Mouse (Mus musculus) heart, adult 2 months (tissue): Measurements from ENCODE around the gene Smpd3. TPM values are rescaled to one million over a fixed set of nuclear protein-coding genes. Genes with fewer than 3 reads are reported as not detected.
A peak's percentile ranks its signal among the peaks of the same experiment; 100 is the strongest.
"Not testable (repeated sequence)": the region's sequence is repeated elsewhere in the genome, so short reads cannot be mapped to it uniquely, and the experiment has no call there.

Experiments used
- DNase-seq, 2 experiments: peaks; one replicate each; pipeline ENCODE4 v3.0.0; 2021
- H3K27ac ChIP-seq: fragments of 200-600 bp; 2 replicates; pipeline ENCODE4 v1.8.1; 2022
- H3K27me3 ChIP-seq: fragments of 200-500 bp; 2 replicates; pipeline ENCODE4 v1.6.1; 2012; ENCODE audit warnings: mild to moderate bottlenecking, low read length, inconsistent platforms, mixed read lengths; ENCODE audit not compliant: control insufficient read depth, insufficient read depth
- H3K36me3 ChIP-seq: fragments of 200-500 bp; 2 replicates; pipeline ENCODE4 v1.6.1; 2012; ENCODE audit warnings: low read length, inconsistent platforms; ENCODE audit not compliant: control insufficient read depth, insufficient read depth
- H3K4me1 ChIP-seq: fragments of 200-500 bp; 2 replicates; pipeline ENCODE4 v1.6.1; 2011; ENCODE audit warnings: low read length; ENCODE audit not compliant: control insufficient read depth, insufficient read depth
- H3K4me3 ChIP-seq: fragments of 200-600 bp; 2 replicates; pipeline ENCODE4 v1.8.1; 2022
- H3K79me2 ChIP-seq: fragments of 200-500 bp; replicated peaks from 2 replicates; pipeline ENCODE4 v1.6.1; 2012; ENCODE audit warnings: mild to moderate bottlenecking, inconsistent platforms, low read length, moderate library complexity, mixed read lengths; ENCODE audit not compliant: control insufficient read depth, insufficient read depth
- H3K9ac ChIP-seq: fragments of 200-500 bp; 2 replicates; pipeline ENCODE4 v1.6.1; 2012; ENCODE audit warnings: low read depth, mild to moderate bottlenecking, control low read depth, inconsistent platforms, low read length, mixed read lengths
- CTCF ChIP-seq: fragments of 200-600 bp; IDR thresholded peaks from 2 replicates; pipeline ENCODE4 v1.8.1; 2022; ENCODE audit warnings: antibody characterized with exemption, mild to moderate bottlenecking, moderate library complexity
- EP300 ChIP-seq: fragments of 200-500 bp; IDR thresholded peaks from 2 replicates; pipeline ENCODE4 v1.6.1; 2011; ENCODE audit warnings: low read depth, low read length, control low read depth; ENCODE audit not compliant: insufficient read depth
- POLR2A ChIP-seq: fragments of 200-500 bp; IDR thresholded peaks from 2 replicates; pipeline ENCODE4 v1.6.1; 2011; ENCODE audit warnings: mild to moderate bottlenecking, low read depth, low read length, control low read depth; ENCODE audit not compliant: insufficient read depth
- WGBS: fragments of 180-500 bp; shearing (Covaris S2); methylation state at CpG from one replicate; pipeline ENCODE4 v1.1.7; 2018; 5-methylcytosine and 5-hydroxymethylcytosine counted together
- intact Hi-C: fragments of 180-260 bp; cut with DNase I; formaldehyde crosslinking; loops from one replicate; pipeline ENCODE4 v1.15.1; 2025
- polyA plus RNA-seq: library from polyadenylated mRNA; depleted of rRNA; stranded (reverse); fragments of >200 nt; gene quantifications from 2 replicates; pipeline ENCODE4 v1.2.3, GENCODE M21; 2012
- total RNA-seq, 2 experiments: library from RNA; stranded (reverse); gene quantifications; 2 replicates each; pipeline ENCODE4 v1.2.3; 2021

Gene Smpd3
- total and polyA plus RNA-seq, 3 experiments: 2.1 to 3.1 (median 3.1) TPM

GRCm38 (mm10) chr8:106313120-106313737 is 24.6 kb downstream of the Smpd3 start:
- H3K9ac ChIP-seq: no peak overlapping the region
- peaks cover 4% of the 10 kb centered on the region; the same call in 1 of the 2 replicates for H3K4me1 ChIP-seq
- H3K79me2 ChIP-seq: no peaks in the 10 kb centered on the region
- TF ChIP-seq POLR2A (no peak), EP300 (no peak), CTCF (no peak)
- WGBS: 76% methylated on average over 6 of the region's 6 CpGs
- no peak overlapping the region for H3K27ac ChIP-seq
- intact Hi-C loops: no loop called here
- no peaks in the 10 kb centered on the region for H3K27me3 ChIP-seq
- no peak for DNase-seq
- no peak overlapping the region for H3K4me3 ChIP-seq
- H3K36me3 ChIP-seq: no peaks in the 10 kb centered on the region

GRCm38 (mm10) chr8:106311967-106312366 is 25.8 kb downstream of the Smpd3 start:
- TF ChIP-seq CTCF (peak; percentile 48), EP300 (no peak)
- intact Hi-C loops: no loop called here
- peaks cover 8% of the 10 kb centered on the region for H3K4me1 ChIP-seq
- no peak overlapping the region for H3K9ac ChIP-seq
- H3K4me3 ChIP-seq: no peak overlapping the region
- no peaks in the 10 kb centered on the region for H3K36me3 ChIP-seq
- H3K27ac ChIP-seq: no peak overlapping the region
- no peak for DNase-seq
- H3K27me3 ChIP-seq: no peaks in the 10 kb centered on the region
- WGBS: 95% methylated on average over 1 of the region's 1 CpGs
- H3K79me2 ChIP-seq: no peaks in the 10 kb centered on the region

GRCm38 (mm10) chr8:106310026-106310652 is 27.6 kb downstream of the Smpd3 start:
- intact Hi-C loops: no loop called here
- Histone ChIP-seq H3K4me1 (peaks cover 12% of the 10 kb centered on the region), H3K9ac (no peak overlapping the region), H3K27ac (no peak overlapping the region), H3K79me2 (no peaks in the 10 kb centered on the region), H3K4me3 (no peak overlapping the region), H3K36me3 (peaks cover 6% of the 10 kb centered on the region), H3K27me3 (no peaks in the 10 kb centered on the region)
- TF ChIP-seq EP300 (no peak), POLR2A (no peak), CTCF (no peak)
- DNase-seq: no peak
- WGBS: 84% methylated on average over 5 of the region's 5 CpGs

GRCm38 (mm10) chr8:106308082-106308786 is 29.6 kb downstream of the Smpd3 start:
- DNase-seq: peak; percentile 34 to 65
- H3K4me1 ChIP-seq: peaks cover 12% of the 10 kb centered on the region
- H3K9ac ChIP-seq, intact Hi-C loops, H3K36me3 ChIP-seq, H3K27me3 ChIP-seq, H3K4me3 ChIP-seq, H3K79me2 ChIP-seq: not testable (repeated sequence)
- H3K27ac ChIP-seq: peak overlapping the region; percentile 68
- TF ChIP-seq POLR2A: peak; percentile 13; the same call in 1 of the 2 replicates
- peak; percentile 95 for TF ChIP-seq EP300
- 48% methylated on average over 6 of the region's 6 CpGs for WGBS

- no peak overlapping the region for H3K9ac ChIP-seq
- intact Hi-C loops: no loop called here
- no peak overlapping the region for H3K4me3 ChIP-seq
- H3K27me3 ChIP-seq: no peaks in the 10 kb centered on the region
- H3K79me2 ChIP-seq: no peaks in the 10 kb centered on the region
- DNase-seq: peak; percentile 45 to 64
- H3K27ac ChIP-seq: peak overlapping the region; percentile 68
- WGBS: 55% methylated on average over 2 of the region's 2 CpGs
- H3K36me3 ChIP-seq: peaks cover 6% of the 10 kb centered on the region
- H3K4me1 ChIP-seq: peaks cover 12% of the 10 kb centered on the region
- TF ChIP-seq POLR2A (no peak), EP300 (peak; percentile 92), CTCF (no peak)
Measured at GRCm38 (mm10) chr8:106307586-106307985, 30.2 kb downstream of the Smpd3 start.

- H3K4me3 ChIP-seq, DNase-seq, H3K79me2 ChIP-seq, intact Hi-C loops, H3K9ac ChIP-seq, H3K27ac ChIP-seq, H3K36me3 ChIP-seq, H3K27me3 ChIP-seq: not testable (repeated sequence)
- WGBS: 45% methylated on average over 2 of the region's 2 CpGs
- peaks cover 12% of the 10 kb centered on the region for H3K4me1 ChIP-seq
Measured at GRCm38 (mm10) chr8:106306711-106307248, 31.0 kb downstream of the Smpd3 start.
